Mouse (Mus musculus): ENCODE results near the gene Spata31d1b. TPM values are rescaled to one million over a fixed set of nuclear protein-coding genes. Genes with fewer than 3 reads are reported as not detected.
"Not testable (repeated sequence)": the region's sequence is repeated elsewhere in the genome, so short reads cannot be mapped to it uniquely, and the experiment has no call there.

The Spata31d1b gene
- polyA plus RNA-seq (2015; fragmentation: Nextera tagmentation; extraction: Ambion mirVana) = not detected in 2 replicates

GRCm38 (mm10) chr13:59711984-59712383 is at the start of gene Spata31d1b:
TSS of gene Spata31d1b (plus strand) at chr13:59712284.
- 63% methylated on average over 3 of the region's 3 CpGs for WGBS
- not testable (repeated sequence) for H3K9ac ChIP-seq (ENCODE audit: low read length); H3K4me3 ChIP-seq (ENCODE audit: low read length); H3K27me3 ChIP-seq (ENCODE audit: control insufficient read depth, insufficient read depth, low read length); ATAC-seq (replicated peaks; ENCODE audit: extremely low read depth, insufficient read depth, low FRiP score); H3K27ac ChIP-seq (ENCODE audit: low read length); H3K9me3 ChIP-seq (replicated peaks; ENCODE audit: control insufficient read depth, low read length); H3K4me1 ChIP-seq (ENCODE audit: control insufficient read depth, insufficient read depth, low read length); H3K36me3 ChIP-seq (ENCODE audit: control insufficient read depth, insufficient read depth); H3K4me2 ChIP-seq (ENCODE audit: low read depth, low read length)

- Histone ChIP-seq H3K27ac (ENCODE audit: low read length) (no peak overlapping the region), H3K27me3 (ENCODE audit: control insufficient read depth, insufficient read depth, low read length) (no peaks in the 10 kb centered on the region), H3K4me3 (ENCODE audit: low read length) (no peak overlapping the region), H3K9ac (ENCODE audit: low read length) (no peak overlapping the region), H3K4me1 (ENCODE audit: control insufficient read depth, insufficient read depth, low read length) (peaks cover 6% of the 10 kb centered on the region), H3K36me3 (ENCODE audit: control insufficient read depth, insufficient read depth) (peaks cover 2% of the 10 kb centered on the region), H3K4me2 (ENCODE audit: low read depth, low read length) (no peak overlapping the region), H3K9me3 (replicated peaks; ENCODE audit: control insufficient read depth, low read length) (no peaks in the 10 kb centered on the region)
- WGBS = 88% methylated on average over 19 of the region's 19 CpGs
- ATAC-seq (replicated peaks; ENCODE audit: extremely low read depth, insufficient read depth, low FRiP score) = no peak
Observed at GRCm38 (mm10) chr13:59663939-59664712, 48.0 kb upstream of the Spata31d1b start.

- no peak overlapping the region for H3K4me2 ChIP-seq (ENCODE audit: low read depth, low read length)
- 86% methylated on average over 5 of the region's 5 CpGs for WGBS
Observed at GRCm38 (mm10) chr13:59667763-59668162, 44.3 kb upstream of the Spata31d1b start.

GRCm38 (mm10) chr13:59668501-59669093 is 43.5 kb upstream of the Spata31d1b start:
- Histone ChIP-seq H3K27ac (ENCODE audit: low read length) (peak overlapping the region; percentile 67), H3K4me2 (ENCODE audit: low read depth, low read length) (0 out of 2 replicates have a peak overlapping the region, but pooled peaks have one; percentile 7), H3K9ac (ENCODE audit: low read length) (0 out of 2 replicates have a peak overlapping the region, but pooled peaks have one; percentile 38), H3K9me3 (replicated peaks; ENCODE audit: control insufficient read depth, low read length) (no peaks in the 10 kb centered on the region), H3K36me3 (ENCODE audit: control insufficient read depth, insufficient read depth) (peaks cover 2% of the 10 kb centered on the region), H3K27me3 (ENCODE audit: control insufficient read depth, insufficient read depth, low read length) (no peaks in the 10 kb centered on the region), H3K4me3 (ENCODE audit: low read length) (no peak overlapping the region), H3K4me1 (ENCODE audit: control insufficient read depth, insufficient read depth, low read length) (peaks cover 8% of the 10 kb centered on the region)
- WGBS = 22% methylated on average over 11 of the region's 11 CpGs
- ATAC-seq (replicated peaks; ENCODE audit: extremely low read depth, insufficient read depth, low FRiP score) = peak; percentile 70

More at GRCm38 (mm10) chr13:59667763-59668162, 44.3 kb upstream of the Spata31d1b start:
- Histone ChIP-seq H3K27me3 (ENCODE audit: control insufficient read depth, insufficient read depth, low read length) (no peaks in the 10 kb centered on the region), H3K4me3 (ENCODE audit: low read length) (no peak overlapping the region), H3K27ac (ENCODE audit: low read length) (no peak overlapping the region), H3K9me3 (replicated peaks; ENCODE audit: control insufficient read depth, low read length) (no peaks in the 10 kb centered on the region), H3K36me3 (ENCODE audit: control insufficient read depth, insufficient read depth) (peaks cover 2% of the 10 kb centered on the region; the same call in 1 of the 2 replicates), H3K4me1 (ENCODE audit: control insufficient read depth, insufficient read depth, low read length) (peaks cover 6% of the 10 kb centered on the region), H3K9ac (ENCODE audit: low read length) (no peak overlapping the region)
- no peak for ATAC-seq (replicated peaks; ENCODE audit: extremely low read depth, insufficient read depth, low FRiP score)

GRCm38 (mm10) chr13:59669946-59670345 is 42.1 kb upstream of the Spata31d1b start:
- H3K4me1 ChIP-seq (ENCODE audit: control insufficient read depth, insufficient read depth, low read length) = peaks cover 16% of the 10 kb centered on the region
- no peak for ATAC-seq (replicated peaks; ENCODE audit: extremely low read depth, insufficient read depth, low FRiP score)
- H3K9ac ChIP-seq (ENCODE audit: low read length) = no peak overlapping the region
- no peaks in the 10 kb centered on the region; the same call in 1 of the 2 replicates for H3K36me3 ChIP-seq (ENCODE audit: control insufficient read depth, insufficient read depth)
- H3K4me2 ChIP-seq (ENCODE audit: low read depth, low read length) = no peak overlapping the region
- H3K27me3 ChIP-seq (ENCODE audit: control insufficient read depth, insufficient read depth, low read length) = no peaks in the 10 kb centered on the region
- no peak overlapping the region for H3K4me3 ChIP-seq (ENCODE audit: low read length)
- H3K9me3 ChIP-seq (replicated peaks; ENCODE audit: control insufficient read depth, low read length) = no peaks in the 10 kb centered on the region
- WGBS = 86% methylated on average over 10 of the region's 10 CpGs
- no peak overlapping the region for H3K27ac ChIP-seq (ENCODE audit: low read length)

GRCm38 (mm10) chr13:59671521-59671920 is 40.6 kb upstream of the Spata31d1b start:
- Histone ChIP-seq H3K27me3 (ENCODE audit: control insufficient read depth, insufficient read depth, low read length) (no peaks in the 10 kb centered on the region), H3K36me3 (ENCODE audit: control insufficient read depth, insufficient read depth) (no peaks in the 10 kb centered on the region; the same call in 1 of the 2 replicates), H3K4me1 (ENCODE audit: control insufficient read depth, insufficient read depth, low read length) (peaks cover 16% of the 10 kb centered on the region), H3K9ac (ENCODE audit: low read length) (no peak overlapping the region), H3K4me2 (ENCODE audit: low read depth, low read length) (no peak overlapping the region), H3K27ac (ENCODE audit: low read length) (no peak overlapping the region), H3K9me3 (replicated peaks; ENCODE audit: control insufficient read depth, low read length) (no peaks in the 10 kb centered on the region), H3K4me3 (ENCODE audit: low read length) (no peak overlapping the region)
- ATAC-seq (replicated peaks; ENCODE audit: extremely low read depth, insufficient read depth, low FRiP score) = no peak
- WGBS = 66% methylated on average over 2 of the region's 2 CpGs

GRCm38 (mm10) chr13:59672248-59672647 is 39.8 kb upstream of the Spata31d1b start:
- no peak overlapping the region for H3K27ac ChIP-seq (ENCODE audit: low read length)
- no peaks in the 10 kb centered on the region for H3K9me3 ChIP-seq (replicated peaks; ENCODE audit: control insufficient read depth, low read length)
- 68% methylated on average over 6 of the region's 6 CpGs for WGBS
- H3K9ac ChIP-seq (ENCODE audit: low read length) = no peak overlapping the region
- H3K4me2 ChIP-seq (ENCODE audit: low read depth, low read length) = no peak overlapping the region
- peaks cover 16% of the 10 kb centered on the region for H3K4me1 ChIP-seq (ENCODE audit: control insufficient read depth, insufficient read depth, low read length)
- H3K36me3 ChIP-seq (ENCODE audit: control insufficient read depth, insufficient read depth) = no peaks in the 10 kb centered on the region; the same call in 1 of the 2 replicates
- no peak for ATAC-seq (replicated peaks; ENCODE audit: extremely low read depth, insufficient read depth, low FRiP score)
- no peaks in the 10 kb centered on the region for H3K27me3 ChIP-seq (ENCODE audit: control insufficient read depth, insufficient read depth, low read length)
- H3K4me3 ChIP-seq (ENCODE audit: low read length) = no peak overlapping the region

- no peak overlapping the region for H3K4me3 ChIP-seq (ENCODE audit: low read length)
- no peak for ATAC-seq (replicated peaks; ENCODE audit: extremely low read depth, insufficient read depth, low FRiP score)
- H3K4me2 ChIP-seq (ENCODE audit: low read depth, low read length) = no peak overlapping the region
- whole genome bisulfite sequencing = 82% methylated on average over 7 of the region's 7 CpGs
- H3K9me3 ChIP-seq (replicated peaks; ENCODE audit: control insufficient read depth, low read length) = no peaks in the 10 kb centered on the region
- peaks cover 14% of the 10 kb centered on the region for H3K4me1 ChIP-seq (ENCODE audit: control insufficient read depth, insufficient read depth, low read length)
- no peaks in the 10 kb centered on the region; the same call in 1 of the 2 replicates for H3K36me3 ChIP-seq (ENCODE audit: control insufficient read depth, insufficient read depth)
- H3K27ac ChIP-seq (ENCODE audit: low read length) = no peak overlapping the region
- no peak overlapping the region for H3K9ac ChIP-seq (ENCODE audit: low read length)
- H3K27me3 ChIP-seq (ENCODE audit: control insufficient read depth, insufficient read depth, low read length) = no peaks in the 10 kb centered on the region
Observed at GRCm38 (mm10) chr13:59673597-59673996, 38.5 kb upstream of the Spata31d1b start.

GRCm38 (mm10) chr13:59674215-59674614 is 37.9 kb upstream of the Spata31d1b start:
- no peaks in the 10 kb centered on the region for H3K27me3 ChIP-seq (ENCODE audit: control insufficient read depth, insufficient read depth, low read length)
- no peak for ATAC-seq (replicated peaks; ENCODE audit: extremely low read depth, insufficient read depth, low FRiP score)
- no peak overlapping the region for H3K27ac ChIP-seq (ENCODE audit: low read length)
- H3K4me2 ChIP-seq (ENCODE audit: low read depth, low read length) = peak overlapping the region; percentile 80
- H3K9ac ChIP-seq (ENCODE audit: low read length) = peak overlapping the region; percentile 71
- H3K9me3 ChIP-seq (replicated peaks; ENCODE audit: control insufficient read depth, low read length) = no peaks in the 10 kb centered on the region
- H3K36me3 ChIP-seq (ENCODE audit: control insufficient read depth, insufficient read depth) = no peaks in the 10 kb centered on the region; the same call in 1 of the 2 replicates
- WGBS = 39% methylated on average over 3 of the region's 3 CpGs
- H3K4me1 ChIP-seq (ENCODE audit: control insufficient read depth, insufficient read depth, low read length) = peaks cover 10% of the 10 kb centered on the region
- peak overlapping the region; percentile 63 for H3K4me3 ChIP-seq (ENCODE audit: low read length)

All from heart, embryonic 16.5 days (tissue).